Mouse (Mus musculus) CD4-positive helper T cell, adult 2 months (primary cell): ENCODE results near the gene Fgd6.

Experiments used
- DNase-seq: peaks from one replicate; pipeline ENCODE4 v3.0.0-alpha.2; 2012; ENCODE audit warnings: low read depth, missing footprints, low spot score

The Fgd6 gene

GRCm38 (mm10) chr10:94134535-94135390 is 99.0 kb downstream of the Fgd6 start:
- DNase-seq, result no peak

DNA sequence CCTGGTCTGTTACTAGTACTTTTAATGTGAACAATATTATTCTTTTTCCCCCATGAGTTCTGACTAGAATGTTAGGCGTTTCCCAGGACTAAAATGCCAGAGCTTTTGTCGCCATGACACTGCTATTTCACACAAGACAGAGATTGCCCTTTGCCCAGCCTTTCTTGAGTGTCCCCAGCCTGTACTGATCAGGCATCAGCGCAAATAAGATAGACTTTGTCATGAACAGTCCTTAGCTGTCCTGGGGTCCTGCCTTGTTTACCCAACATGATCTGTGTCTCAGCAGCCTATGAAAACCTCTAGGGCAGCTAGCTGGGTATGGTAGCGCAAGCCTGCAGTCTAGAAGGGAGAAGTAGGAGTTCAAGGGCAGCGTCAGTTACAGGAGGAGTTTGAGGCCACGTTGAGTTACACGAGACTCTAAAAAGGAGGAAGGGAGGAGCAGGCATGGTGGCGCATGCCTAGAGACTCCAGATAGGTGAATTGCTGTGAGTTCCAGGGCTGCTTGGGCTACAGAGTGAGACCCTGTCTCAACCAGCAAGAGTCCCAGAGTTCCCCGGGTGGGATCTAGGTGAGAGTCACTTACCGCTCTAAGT is 103.2 kb downstream of the Fgd6 start:
- DNase-seq, result no peak

DNA sequence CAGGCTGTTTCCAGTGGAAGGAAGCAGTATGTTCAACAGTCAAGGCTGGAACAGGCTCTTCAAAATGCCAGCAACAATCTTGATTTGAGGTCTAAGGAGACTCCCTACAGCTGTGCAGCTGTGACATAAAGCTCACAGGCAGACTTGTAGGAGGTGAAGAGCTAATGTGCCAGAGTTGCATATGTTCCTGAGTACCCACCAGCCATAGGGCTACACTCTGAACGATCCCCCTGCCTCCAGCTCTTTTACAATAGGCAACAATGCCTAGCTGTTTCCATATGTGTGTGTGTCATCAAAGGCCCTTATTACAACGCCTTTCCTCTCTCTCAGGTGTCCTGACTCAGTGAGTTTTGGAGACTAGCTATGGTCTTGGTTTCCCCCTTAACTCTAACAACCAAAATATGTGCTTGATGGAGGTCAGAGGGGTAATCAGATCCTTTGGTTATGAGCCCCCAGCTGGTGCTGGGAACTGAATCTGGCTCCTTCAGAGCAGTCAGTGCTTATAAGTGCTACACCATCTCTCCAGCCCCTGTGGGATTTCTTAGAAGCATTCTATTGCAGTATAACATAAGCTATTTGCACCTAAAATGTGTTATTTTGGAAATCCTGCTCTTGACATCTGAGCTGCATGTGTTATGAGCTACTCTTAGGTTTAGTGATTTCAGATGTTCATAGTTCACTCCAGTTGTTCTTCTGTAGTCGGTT is 104.6 kb downstream of the Fgd6 start:
- DNase-seq, result no peak

GRCm38 (mm10) chr10:94142427-94142826 is 106.6 kb downstream of the Fgd6 start:
- no peak for DNase-seq

GRCm38 (mm10) chr10:94144581-94144980 is 108.8 kb downstream of the Fgd6 start:
- no peak for DNase-seq

- DNase-seq, result no peak
These were observed 111.6 kb downstream of the Fgd6 start for GRCm38 (mm10) chr10:94147391-94147755.

DNA sequence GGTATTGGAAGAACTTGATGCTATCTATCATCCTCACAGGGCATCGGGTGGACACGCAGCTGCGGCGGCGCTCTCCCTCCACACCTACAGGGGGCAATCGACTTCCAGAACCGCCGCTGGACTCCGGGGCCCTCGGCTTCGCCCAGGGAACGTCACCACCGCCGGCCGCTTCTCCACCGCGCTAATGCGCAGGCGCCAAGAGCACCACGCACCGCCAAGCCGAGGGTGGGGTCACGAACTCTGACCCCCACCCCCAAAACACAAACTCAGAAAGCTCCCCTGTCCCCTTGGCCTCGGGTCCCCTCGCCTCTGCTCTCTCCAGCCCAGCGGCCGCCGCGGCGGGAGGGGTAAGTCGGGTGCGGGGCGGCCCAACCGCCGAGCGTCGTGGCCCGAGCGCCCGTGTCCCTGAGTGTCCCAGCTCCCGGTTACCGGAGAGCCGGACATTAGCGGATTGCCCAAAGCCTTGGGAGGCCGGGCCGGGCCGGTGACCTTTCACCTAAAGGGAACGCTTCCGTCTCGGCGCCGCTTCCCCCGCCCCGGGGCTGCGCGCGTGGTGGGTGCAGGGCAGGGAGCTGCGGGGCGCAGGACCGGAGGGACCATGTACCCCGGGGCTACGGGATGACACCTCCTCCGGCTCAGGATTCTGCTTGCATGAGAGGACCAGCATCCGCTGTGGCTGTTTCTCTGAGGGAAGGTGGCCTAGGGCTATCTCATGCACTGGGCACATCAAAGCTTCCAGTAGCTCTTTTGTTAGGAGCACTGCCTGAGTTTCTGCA is 112.1 kb downstream of the Fgd6 start, which contains the start of gene Nr2c1:
Gene Nr2c1 (plus strand): TSS at position 268 of the 776 bp plus-strand sequence.
- DNase-seq, result peak; percentile 72

- DNase-seq, result no peak
These were observed 115.7 kb downstream of the Fgd6 start for GRCm38 (mm10) chr10:94151488-94151887.

GRCm38 (mm10) chr10:94153841-94154240 is 118.0 kb downstream of the Fgd6 start:
- DNase-seq, result no peak

DNA sequence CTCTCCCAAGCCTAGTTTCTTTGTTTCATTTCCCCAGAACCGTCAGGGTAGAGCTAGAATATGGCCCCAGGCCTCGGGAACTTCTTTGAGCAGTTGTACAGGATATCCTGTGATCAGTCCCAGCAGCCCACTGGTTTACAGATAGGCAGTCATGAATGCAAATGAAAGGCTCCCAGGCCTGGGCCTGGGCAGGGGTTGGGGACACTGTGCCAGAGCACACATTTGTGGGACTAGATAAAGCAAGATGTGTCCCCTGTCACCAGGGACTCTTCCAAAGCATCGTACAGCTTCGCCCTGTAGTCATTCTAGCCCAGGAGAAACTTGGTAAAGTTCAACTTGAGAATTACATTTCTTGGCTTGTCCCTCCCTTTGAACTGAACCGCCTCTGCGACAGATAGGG is 123.2 kb downstream of the Fgd6 start:
- DNase-seq, result no peak

- no peak for DNase-seq
These were observed 123.6 kb downstream of the Fgd6 start for GRCm38 (mm10) chr10:94159406-94159805.

DNA sequence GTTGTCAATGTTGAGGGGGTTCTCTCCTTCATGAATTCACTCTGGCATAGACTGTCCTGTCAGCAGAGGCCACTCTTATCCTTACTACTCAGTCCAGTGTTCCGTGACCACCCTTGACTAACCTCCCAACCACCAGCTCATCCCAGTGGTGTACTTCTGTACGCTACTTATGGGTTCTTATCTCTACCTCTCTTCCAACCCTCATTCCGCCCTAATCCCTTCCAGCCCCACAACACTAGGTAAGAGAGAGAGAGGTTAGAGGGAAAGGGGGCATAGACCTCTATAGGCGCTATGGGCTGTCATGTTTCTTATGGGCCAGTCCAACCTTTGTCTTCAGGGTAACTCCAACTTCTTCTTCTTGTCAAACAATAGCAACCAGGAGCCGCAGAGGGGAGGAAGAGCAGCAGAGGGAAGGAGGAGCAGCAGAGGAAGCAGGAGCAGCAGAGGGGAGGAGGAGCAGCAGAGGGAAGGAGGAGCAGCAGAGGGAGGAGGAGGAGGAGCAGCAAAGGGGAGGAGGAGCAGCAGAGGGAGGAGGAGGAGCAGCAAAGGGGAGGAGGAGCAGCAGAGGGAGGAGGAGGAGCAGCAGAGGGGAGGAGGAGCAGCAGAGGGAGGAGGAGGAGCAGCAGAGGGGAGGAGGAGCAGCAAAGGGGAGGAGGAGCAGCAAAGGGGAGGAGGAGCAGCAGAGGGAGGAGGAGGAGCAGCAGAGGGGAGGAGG is 125.4 kb downstream of the Fgd6 start:
- DNase-seq, result no peak

DNA sequence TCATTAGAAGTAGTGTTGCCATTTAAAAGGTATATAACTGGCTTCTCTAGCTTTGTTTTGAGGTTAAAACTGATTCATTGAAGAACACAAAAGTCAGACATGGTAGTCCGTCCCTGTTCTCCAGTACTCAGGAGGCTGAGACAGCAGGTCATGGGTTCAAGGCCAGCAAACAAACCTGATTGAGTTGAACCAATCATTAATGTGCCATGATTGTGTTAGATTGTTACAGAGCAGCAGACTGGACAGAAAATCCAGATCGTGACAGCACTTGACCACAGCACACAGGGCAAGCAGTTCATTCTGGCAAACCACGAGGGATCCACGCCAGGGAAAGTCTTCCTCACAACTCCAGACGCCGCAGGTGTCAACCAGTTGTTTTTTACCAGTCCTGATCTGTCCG is 126.2 kb downstream of the Fgd6 start:
- no peak for DNase-seq

- no peak for DNase-seq
These were observed 128.5 kb downstream of the Fgd6 start for GRCm38 (mm10) chr10:94164104-94164845.

DNA sequence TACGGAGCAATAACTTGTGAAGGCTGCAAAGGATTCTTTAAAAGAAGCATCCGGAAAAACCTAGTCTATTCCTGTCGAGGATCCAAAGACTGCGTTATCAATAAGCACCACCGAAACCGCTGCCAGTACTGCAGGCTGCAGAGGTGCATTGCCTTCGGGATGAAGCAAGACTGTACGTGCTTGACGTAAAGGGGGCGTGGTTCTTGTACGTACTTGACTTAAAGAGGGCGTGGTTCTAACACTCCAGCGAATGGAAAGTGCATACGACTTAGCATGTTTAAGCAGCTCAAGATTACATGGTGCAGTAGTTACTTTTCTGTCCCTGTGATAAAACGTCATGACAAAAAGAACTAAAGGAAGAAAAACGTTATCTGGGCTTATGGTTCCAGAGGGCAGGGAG is 129.6 kb downstream of the Fgd6 start:
- DNase-seq, result no peak

GRCm38 (mm10) chr10:94167051-94167750 is 131.4 kb downstream of the Fgd6 start:
- no peak for DNase-seq

DNA sequence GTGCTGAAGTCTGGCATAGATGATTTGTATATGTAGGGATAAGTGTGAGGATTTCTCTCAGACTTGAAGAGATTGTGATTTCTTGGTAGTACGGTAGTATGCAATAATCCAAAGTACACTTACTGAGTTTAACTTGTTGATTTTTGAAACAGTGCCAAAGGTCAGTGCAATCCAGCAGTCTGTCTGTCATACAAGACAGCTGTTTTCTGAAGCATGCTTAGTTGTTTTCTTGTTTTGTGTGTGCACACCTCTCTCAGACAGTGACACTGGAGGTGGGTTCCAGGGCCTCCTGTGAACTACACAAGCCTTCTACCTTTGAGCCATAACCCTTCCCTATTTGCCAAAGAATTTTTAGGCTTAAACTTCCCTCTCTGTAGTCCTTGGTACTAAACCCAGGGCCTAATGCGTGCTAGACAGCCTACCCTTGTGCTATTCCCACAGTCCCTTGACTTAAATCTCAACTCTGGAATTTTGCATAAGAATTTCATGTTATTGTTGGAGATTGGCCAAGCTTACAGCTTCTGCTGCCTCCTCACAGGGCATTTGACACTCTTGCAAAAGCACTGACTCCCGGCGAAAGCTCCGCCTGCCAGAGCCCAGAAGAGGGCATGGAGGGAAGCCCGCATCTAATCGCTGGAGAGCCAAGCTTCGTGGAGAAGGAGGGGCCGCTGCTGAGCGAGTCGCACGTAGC is 135.8 kb downstream of the Fgd6 start:
- DNase-seq, result no peak

GRCm38 (mm10) chr10:94172137-94172536 is 136.3 kb downstream of the Fgd6 start:
- DNase-seq, result no peak

DNA sequence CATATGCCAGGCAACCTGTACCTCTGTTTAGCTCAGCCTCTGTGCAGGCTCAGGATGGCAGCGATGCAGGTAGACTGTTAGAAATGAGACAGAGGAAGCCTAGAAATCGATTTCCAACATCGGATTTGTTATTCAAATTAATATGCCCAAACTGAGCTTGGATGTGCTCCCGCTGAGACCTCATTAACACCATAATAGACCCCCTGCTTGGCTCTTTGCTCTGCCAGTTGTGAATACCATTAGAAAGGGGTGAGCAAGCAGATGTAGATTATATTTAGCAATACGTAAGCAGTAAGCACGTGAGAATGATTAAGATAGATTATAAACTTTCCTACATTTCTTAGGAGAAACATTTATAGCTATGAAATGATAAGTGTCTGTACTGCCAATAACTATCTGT is 136.9 kb downstream of the Fgd6 start:
- no peak for DNase-seq
